Mouse (Mus musculus) cerebellum, adult 8-10 months (tissue): Measurements from ENCODE around the gene Mrpl51.

Source experiments
- DNase-seq: peaks from one replicate; pipeline ENCODE4 v3.0.0; 2022

Mrpl51 gene

GRCm38 (mm10) chr6:125193390-125193789 lies 1.8 kb downstream of the Mrpl51 start:
- DNase-seq: no peak

- DNase-seq: no peak
Observed at GRCm38 (mm10) chr6:125195541-125196075, 4.0 kb downstream of the Mrpl51 start.

DNA sequence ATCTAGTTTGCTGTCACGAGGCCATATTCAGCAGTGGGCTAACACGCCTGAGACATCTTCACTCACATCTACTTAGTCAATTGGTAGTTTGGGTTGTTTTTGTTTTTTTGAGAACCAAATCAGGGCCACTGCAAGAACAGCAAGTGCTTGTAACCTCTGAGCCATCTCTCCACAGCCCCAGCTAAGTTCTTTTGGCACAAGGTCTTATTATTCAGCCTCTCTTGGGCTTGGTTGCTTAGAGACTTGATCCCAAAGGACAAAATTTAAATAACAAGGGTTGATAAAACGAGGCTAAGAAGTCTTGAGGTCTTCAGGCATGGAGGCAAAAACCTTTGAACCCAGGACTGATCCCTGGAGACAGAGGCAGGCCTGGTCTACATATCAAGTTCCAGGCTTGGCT lies 4.7 kb downstream of the Mrpl51 start:
- DNase-seq: no peak

- no peak for DNase-seq
Observed at GRCm38 (mm10) chr6:125197166-125197565, 5.6 kb downstream of the Mrpl51 start.

GRCm38 (mm10) chr6:125210436-125210835 lies 18.8 kb downstream of the Mrpl51 start:
- DNase-seq: no peak

- DNase-seq: no peak
Observed at GRCm38 (mm10) chr6:125212621-125213020, 21.0 kb downstream of the Mrpl51 start.

GRCm38 (mm10) chr6:125213129-125213528 lies 21.5 kb downstream of the Mrpl51 start:
- no peak for DNase-seq

GRCm38 (mm10) chr6:125213715-125214114 lies 22.1 kb downstream of the Mrpl51 start:
- no peak for DNase-seq

- peak; percentile 97 for DNase-seq
Observed at GRCm38 (mm10) chr6:125215148-125215954, 23.8 kb downstream of the Mrpl51 start, which contains the start of gene Vamp1. TSS of gene Vamp1 (plus strand) at chr6:125215551.

DNA sequence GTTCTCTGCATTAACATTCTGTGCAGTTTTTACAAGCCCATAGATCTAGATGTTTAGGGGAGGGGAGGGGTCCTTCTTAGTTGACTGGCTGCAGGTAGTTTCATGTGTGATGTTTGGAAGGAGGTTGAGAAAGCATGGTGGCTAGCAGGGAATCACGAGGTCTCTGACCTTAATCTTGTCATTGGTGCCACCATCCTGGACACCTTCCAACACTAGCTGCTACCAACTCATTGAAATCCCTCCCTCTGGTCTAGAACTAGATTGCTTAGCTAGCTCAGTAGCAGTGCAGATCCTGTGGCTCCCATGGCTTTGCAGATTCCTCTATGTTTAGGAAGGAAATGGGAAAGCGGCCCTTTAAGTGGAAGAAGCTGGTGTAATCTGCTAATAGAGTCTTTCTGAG lies 25.3 kb downstream of the Mrpl51 start:
- DNase-seq: peak; percentile 40

- DNase-seq: no peak
Observed at GRCm38 (mm10) chr6:125217899-125218298, 26.3 kb downstream of the Mrpl51 start.

DNA sequence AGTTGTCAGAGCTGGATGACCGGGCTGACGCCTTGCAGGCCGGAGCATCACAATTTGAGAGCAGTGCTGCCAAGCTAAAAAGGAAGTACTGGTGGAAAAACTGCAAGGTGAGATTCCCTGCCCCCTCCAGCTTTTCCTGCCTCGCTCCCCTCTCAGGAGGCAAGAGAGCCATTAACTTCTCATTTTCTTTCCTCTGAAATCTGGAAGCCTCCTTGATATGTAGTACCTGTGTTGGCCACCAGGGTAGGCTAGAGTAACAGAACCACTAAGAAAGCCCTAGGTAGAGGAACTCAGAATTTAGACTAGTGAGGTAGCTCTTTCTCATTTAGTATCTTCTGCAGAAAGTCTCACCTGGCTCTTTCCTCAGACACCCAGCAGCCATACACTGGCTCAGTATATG lies 27.4 kb downstream of the Mrpl51 start:
- DNase-seq: peak; percentile 71

DNA sequence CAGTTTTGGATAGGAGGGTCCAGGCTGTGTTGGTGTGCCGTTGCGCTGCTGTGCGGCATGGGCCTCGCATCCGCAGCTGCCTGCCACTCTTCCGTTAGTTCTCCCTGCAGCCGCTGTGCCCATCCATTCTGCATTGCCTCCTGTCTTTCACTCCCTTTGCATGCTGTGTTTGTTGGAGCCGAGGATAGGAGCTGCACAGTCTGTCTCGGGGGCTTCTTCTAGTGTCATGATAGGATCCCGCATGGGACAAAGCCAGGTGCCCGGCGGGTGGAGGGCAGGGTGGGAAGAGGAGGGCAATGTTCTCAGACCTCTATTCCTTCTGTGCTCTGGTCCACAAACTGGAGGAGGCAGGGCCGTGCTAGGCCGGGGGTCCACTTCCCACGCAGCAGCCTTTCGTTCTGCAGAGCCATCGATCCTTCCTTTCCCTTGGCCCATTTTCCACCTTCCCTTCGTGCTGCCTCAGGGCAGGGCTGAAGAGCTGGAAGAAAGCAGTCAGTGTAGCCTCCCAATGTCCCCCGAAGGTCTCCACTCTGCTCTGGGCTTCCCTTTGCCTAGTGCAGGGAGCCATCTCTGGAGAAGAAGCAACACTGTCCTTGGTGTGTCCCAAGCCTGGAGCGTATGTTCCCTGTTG lies 29.6 kb downstream of the Mrpl51 start:
- DNase-seq: no peak

- no peak for DNase-seq
Observed at GRCm38 (mm10) chr6:125222146-125222545, 30.5 kb downstream of the Mrpl51 start.

- DNase-seq: no peak
Observed at GRCm38 (mm10) chr6:125222577-125222976, 31.0 kb downstream of the Mrpl51 start.

- no peak for DNase-seq
Observed at GRCm38 (mm10) chr6:125225518-125226115, 34.0 kb downstream of the Mrpl51 start.

GRCm38 (mm10) chr6:125230571-125230970 lies 39.0 kb downstream of the Mrpl51 start:
- no peak for DNase-seq

DNA sequence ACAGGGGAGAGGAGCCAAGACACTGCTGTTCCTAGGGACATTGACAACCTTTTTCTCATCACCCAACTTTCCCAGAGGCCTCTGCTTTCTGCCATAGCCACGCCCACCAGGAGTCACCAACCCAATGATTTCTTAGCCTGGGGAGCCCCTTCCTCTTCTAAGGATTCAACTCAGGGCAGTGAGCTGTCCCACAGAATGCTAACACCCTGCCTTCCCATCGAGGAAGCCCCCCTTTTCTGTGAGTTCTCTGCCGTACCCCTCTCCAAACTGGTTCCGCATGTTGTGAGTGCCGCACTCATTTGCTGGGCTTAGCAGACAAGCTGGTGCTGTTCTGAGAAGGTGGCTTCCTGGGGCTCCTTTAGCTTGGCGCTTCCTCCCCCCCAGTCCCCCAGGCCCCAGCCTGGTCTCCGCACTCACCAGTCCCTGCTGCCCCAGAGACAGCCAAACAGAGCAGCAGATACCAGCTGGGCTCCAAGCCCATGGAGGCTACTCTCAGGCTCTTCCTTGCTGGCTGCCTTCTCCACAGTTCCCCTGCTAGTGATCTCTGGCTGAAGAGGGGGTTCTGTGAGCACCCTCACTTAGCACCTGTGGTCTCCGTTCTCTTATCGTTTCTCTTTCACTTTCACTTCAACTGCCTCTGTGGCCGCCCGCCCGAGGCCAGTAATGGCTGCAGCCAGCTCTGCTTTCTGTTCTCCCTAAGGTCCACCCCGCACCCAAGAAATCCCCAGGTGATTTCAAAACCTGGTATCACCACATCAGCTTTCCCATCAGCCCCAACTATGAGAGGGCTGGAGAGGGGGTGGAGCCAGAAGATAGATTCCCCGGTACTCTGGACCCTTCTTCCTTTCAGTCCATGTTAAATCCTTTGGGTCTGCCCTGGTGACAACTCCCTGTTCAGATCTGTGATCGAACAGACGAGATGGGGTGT lies 39.8 kb downstream of the Mrpl51 start, which contains the start of gene Tapbpl:
Gene Tapbpl, minus strand, starts transcription at position 744 of the 928 bp plus-strand sequence.
- peak; percentile 59 for DNase-seq

DNA sequence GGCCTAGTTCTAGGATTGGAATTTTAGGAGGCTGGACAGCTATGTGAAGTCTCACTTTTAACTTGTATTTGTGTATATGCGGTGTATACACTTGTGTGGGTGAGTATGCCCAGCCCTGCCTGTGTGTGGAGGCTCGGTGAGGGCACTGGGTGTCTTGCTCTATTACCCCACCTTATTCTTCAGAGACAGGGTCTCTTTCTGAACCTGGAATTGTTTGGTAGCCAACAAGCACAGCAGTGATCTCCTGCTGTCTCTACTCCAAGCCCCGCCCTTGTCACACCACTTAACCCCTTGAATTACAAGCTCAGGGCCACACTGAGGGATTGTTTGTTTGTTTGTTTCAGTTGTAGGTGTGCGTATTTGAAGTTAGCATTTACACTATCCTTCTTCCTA lies 40.4 kb downstream of the Mrpl51 start:
- DNase-seq: no peak

DNA sequence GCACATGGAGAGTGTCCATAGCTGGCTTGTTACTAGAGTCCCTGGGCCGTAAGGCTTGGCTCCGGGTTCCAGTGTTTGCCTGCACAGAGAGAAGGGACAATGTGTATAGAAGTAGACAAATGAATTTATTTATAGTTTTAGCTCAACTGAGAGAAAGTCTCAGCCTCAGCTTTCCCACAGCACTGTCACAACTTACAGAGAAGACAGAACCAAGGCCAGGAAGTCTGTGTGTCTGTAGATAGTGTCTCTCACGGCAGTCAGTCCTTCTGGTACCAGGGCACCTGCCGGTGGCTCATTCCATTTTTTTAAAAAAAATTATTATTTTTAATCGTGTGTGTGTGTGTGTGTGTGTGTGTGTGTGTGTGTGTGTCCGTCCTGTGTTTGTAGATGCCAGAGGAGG lies 40.9 kb downstream of the Mrpl51 start:
- DNase-seq: no peak

- no peak for DNase-seq
Observed at GRCm38 (mm10) chr6:125233816-125234519, 42.4 kb downstream of the Mrpl51 start.

- no peak for DNase-seq
Observed at GRCm38 (mm10) chr6:125234520-125234828, 42.9 kb downstream of the Mrpl51 start.
